Mouse (Mus musculus): Measurements from ENCODE around the gene Kpna6.

DNA sequence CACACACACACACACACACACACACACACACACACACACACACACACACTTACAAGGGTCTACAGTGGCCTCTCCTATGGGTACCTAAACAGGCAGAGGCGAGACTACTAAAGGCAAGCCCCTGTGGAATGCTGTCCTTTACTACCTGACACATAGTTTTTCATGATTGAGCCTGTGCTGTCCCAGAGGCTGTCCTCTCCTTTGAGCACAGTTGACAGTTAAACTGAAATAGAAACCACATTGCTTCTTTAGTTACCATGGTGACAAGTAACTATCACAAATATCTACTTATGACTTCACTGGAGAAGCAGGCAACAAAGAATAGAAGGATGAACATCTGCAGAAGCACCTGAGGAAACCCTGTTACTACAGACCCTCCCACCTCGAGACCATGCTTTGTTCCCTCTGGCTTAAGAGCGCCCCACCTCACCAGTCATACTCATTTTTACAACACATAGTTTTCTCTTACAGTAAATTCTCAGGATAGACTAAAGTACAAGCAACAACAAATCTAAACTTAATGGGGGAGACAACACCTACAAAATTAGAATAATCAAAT, 10.2 kb downstream of the Kpna6 start:
- TF ChIP-seq CTCF (IDR thresholded peaks at IDR 0.05; ENCODE audit: low read depth, low read length) (no peak), EP300 (IDR thresholded peaks at IDR 0.05; ENCODE audit: insufficient read depth, low read depth, low read length) (no peak)
